ENCODE assay signal across 30 mouse cellular contexts in the genomic region with DNA sequence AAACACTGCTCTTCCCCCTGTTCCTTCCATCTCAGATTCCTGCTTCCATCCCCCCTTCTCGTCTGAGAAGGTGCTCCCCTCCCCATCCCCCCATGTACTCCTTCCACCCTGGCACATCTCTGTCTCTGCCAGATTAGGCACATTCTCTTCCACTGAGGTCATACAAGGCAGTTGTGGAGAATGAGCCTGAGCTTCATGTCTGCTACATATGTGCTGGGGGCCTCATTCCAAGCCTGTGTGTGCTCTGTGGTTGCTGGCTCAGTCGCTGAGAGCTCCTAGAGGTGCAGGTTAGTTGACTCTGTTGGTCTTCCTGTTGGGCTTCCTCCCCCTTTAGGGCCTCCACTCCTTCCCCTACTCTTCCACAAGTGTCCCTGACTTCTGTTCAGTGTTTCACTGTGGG. TPM values are rescaled to one million over a fixed set of nuclear protein-coding genes. Genes with fewer than 3 reads are reported as not detected.
"Had no signal": no experiment of that assay in that cellular context is flagged by ENCODE, and none has a peak within 500 bp of the region (broad histone marks: within the 10 kb centered on the region; RNA-seq: fewer than 3 reads in every experiment).

No protein-coding gene starts in this region.

- H3K4me2 ChIP-seq: embryonic facial prominence, embryonic 12.5 days; embryonic facial prominence, embryonic 13.5 days; embryonic facial prominence, embryonic 15.5 days; forebrain, embryonic 12.5 days; forebrain, embryonic 13.5 days; forebrain, embryonic 15.5 days had no signal

- H3K4me1 ChIP-seq: embryonic facial prominence, embryonic 10.5 days; embryonic facial prominence, embryonic 12.5 days; embryonic facial prominence, embryonic 13.5 days; embryonic facial prominence, embryonic 15.5 days; forebrain, embryonic 10.5 days; forebrain, embryonic 12.5 days; forebrain, embryonic 13.5 days; forebrain, embryonic 15.5 days had no signal

- H3K9ac ChIP-seq: embryonic facial prominence, embryonic 12.5 days; embryonic facial prominence, embryonic 13.5 days; embryonic facial prominence, embryonic 15.5 days; forebrain, embryonic 12.5 days; forebrain, embryonic 13.5 days; forebrain, embryonic 15.5 days; forebrain, postnatal 0 days had no signal

- H3K4me3 ChIP-seq: embryonic facial prominence, embryonic 10.5 days; embryonic facial prominence, embryonic 12.5 days; embryonic facial prominence, embryonic 13.5 days; embryonic facial prominence, embryonic 15.5 days; erythroblast, embryonic 14.5 days; forebrain, embryonic 10.5 days; forebrain, embryonic 12.5 days; forebrain, embryonic 13.5 days; forebrain, embryonic 15.5 days; gastrocnemius, adult 2 months; heart, adult 2 months had no signal

- DNase-seq: cerebellum, adult 2 months; cerebellum, adult 8-10 months; cerebellum, adult 9-10 months; cerebellum, adult 9-11 months; cerebellum, postnatal 10 days; cerebellum, postnatal 14 days; cerebellum, postnatal 25 days; cerebellum, postnatal 36 days; embryo, embryonic 11 days; forebrain, postnatal 0 days; gastrocnemius, adult 2 months; gastrocnemius, postnatal 10 days; gastrocnemius, postnatal 14 days; gastrocnemius, postnatal 25 days; gastrocnemius, postnatal 36 days; heart, adult 18-20 months; heart, adult 2 months had no signal

- H3K27me3 ChIP-seq: embryonic facial prominence, embryonic 12.5 days; embryonic facial prominence, embryonic 13.5 days; embryonic facial prominence, embryonic 15.5 days; forebrain, embryonic 12.5 days; forebrain, embryonic 13.5 days; forebrain, embryonic 15.5 days had no signal

- H3K9me3 ChIP-seq: embryonic facial prominence, embryonic 10.5 days; embryonic facial prominence, embryonic 12.5 days; embryonic facial prominence, embryonic 13.5 days; embryonic facial prominence, embryonic 15.5 days; forebrain, embryonic 10.5 days; forebrain, embryonic 12.5 days; forebrain, embryonic 13.5 days; forebrain, embryonic 15.5 days had no signal

- H3K27ac ChIP-seq: embryonic facial prominence, embryonic 10.5 days; embryonic facial prominence, embryonic 12.5 days; embryonic facial prominence, embryonic 13.5 days; embryonic facial prominence, embryonic 15.5 days; forebrain, embryonic 10.5 days; forebrain, embryonic 12.5 days; forebrain, embryonic 13.5 days; forebrain, embryonic 15.5 days; gastrocnemius, adult 2 months; heart, adult 2 months had no signal

- H3K36me3 ChIP-seq: embryonic facial prominence, embryonic 10.5 days; embryonic facial prominence, embryonic 12.5 days; embryonic facial prominence, embryonic 13.5 days; embryonic facial prominence, embryonic 15.5 days; forebrain, embryonic 10.5 days; forebrain, embryonic 12.5 days; forebrain, embryonic 15.5 days had no signal

- ATAC-seq: forebrain, embryonic 13.5 days; forebrain, embryonic 14.5 days; forebrain, embryonic 15.5 days; forebrain, embryonic 16.5 days; forebrain, postnatal 0 days had no signal

RNA-seq across cellular contexts. Expression of a gene that starts 34.4 kb away (rescaled TPM):
- total RNA-seq: common myeloid progenitor, adult 5-6 weeks; granulocyte monocyte progenitor cell, adult 5-6 weeks had no signal
